Mouse (Mus musculus) embryonic fibroblast, embryonic 13.5 days (primary cell): ENCODE measurements around the gene Ifitm10. TPM values are rescaled to one million over a fixed set of nuclear protein-coding genes. Genes with fewer than 3 reads are reported as not detected.
"Not testable (repeated sequence)": the region's sequence is repeated elsewhere in the genome, so short reads cannot be mapped to it uniquely, and the experiment has no call there.

ENCODE experiments used
- H3K27ac ChIP-seq: 2 replicates; pipeline ENCODE4 v1.5.1; 2012; ENCODE audit warnings: low read length, control low read depth, inconsistent platforms; ENCODE audit not compliant: insufficient read depth
- H3K4me1 ChIP-seq: 2 replicates; pipeline ENCODE4 v1.6.1; 2011; ENCODE audit warnings: low read length; ENCODE audit not compliant: control insufficient read depth, insufficient read depth
- H3K4me3 ChIP-seq: 2 replicates; pipeline ENCODE4 v1.5.1; 2011; ENCODE audit warnings: mild to moderate bottlenecking, control low read depth, low read length; ENCODE audit not compliant: insufficient read depth
- CTCF ChIP-seq: IDR thresholded peaks from 2 replicates; pipeline ENCODE4 v1.5.1; 2011; ENCODE audit warnings: mild to moderate bottlenecking, control low read depth, low read length, moderate library complexity, borderline replicate concordance; ENCODE audit not compliant: insufficient read depth
- POLR2A ChIP-seq: IDR thresholded peaks from 2 replicates; pipeline ENCODE4 v1.6.1; 2011; ENCODE audit warnings: low read depth, mild to moderate bottlenecking, control low read depth, low read length, moderate library complexity
- polyA plus RNA-seq: library from polyadenylated mRNA; stranded (reverse); fragments of >200 nt; gene quantifications from 2 replicates; pipeline ENCODE4 v1.2.4, GENCODE M21; 2011; ENCODE audit warnings: low read depth; ENCODE audit not compliant: missing spikeins, insufficient read length

Gene Ifitm10
- polyA plus RNA-seq, 1 experiment, result 6.5 TPM

GRCm38 (mm10) chr7:142295418-142295817 is 78.1 kb downstream of the Ifitm10 start:
- H3K4me1 ChIP-seq, result no peaks in the 10 kb centered on the region
- no peak for TF ChIP-seq POLR2A
- TF ChIP-seq CTCF, result no peak
- no peak overlapping the region for H3K27ac ChIP-seq
- no peak overlapping the region for H3K4me3 ChIP-seq

GRCm38 (mm10) chr7:142293851-142294250 is 79.7 kb downstream of the Ifitm10 start:
- 0 out of 2 replicates have a peak, but pooled peaks have one; percentile 19 for TF ChIP-seq CTCF

GRCm38 (mm10) chr7:142285910-142286612 is 87.5 kb downstream of the Ifitm10 start:
- not testable (repeated sequence) for H3K27ac ChIP-seq, H3K4me1 ChIP-seq, H3K4me3 ChIP-seq

More at GRCm38 (mm10) chr7:142293851-142294250, 79.7 kb downstream of the Ifitm10 start:
- not testable (repeated sequence) for H3K27ac ChIP-seq, H3K4me1 ChIP-seq, H3K4me3 ChIP-seq

- H3K4me1 ChIP-seq, result no peaks in the 10 kb centered on the region
- H3K27ac ChIP-seq, result no peak overlapping the region
- no peak overlapping the region for H3K4me3 ChIP-seq
- no peak for TF ChIP-seq POLR2A
- peak; percentile 30; the same call in 1 of the 2 replicates for TF ChIP-seq CTCF
Measured at GRCm38 (mm10) chr7:142285130-142285835, 88.3 kb downstream of the Ifitm10 start.

- peak overlapping the region; percentile 52 for H3K4me3 ChIP-seq
- H3K4me1 ChIP-seq, result no peaks in the 10 kb centered on the region
- TF ChIP-seq POLR2A (peak; percentile 40; the same call in 1 of the 2 replicates), CTCF (no peak)
- H3K27ac ChIP-seq, result peak overlapping the region; percentile 53
Measured at GRCm38 (mm10) chr7:142284615-142285080, 88.9 kb downstream of the Ifitm10 start.

GRCm38 (mm10) chr7:142284023-142284591 is 89.4 kb downstream of the Ifitm10 start:
- peak overlapping the region; percentile 52 for H3K4me3 ChIP-seq
- peak overlapping the region; percentile 53 for H3K27ac ChIP-seq
- H3K4me1 ChIP-seq, result no peaks in the 10 kb centered on the region
- TF ChIP-seq POLR2A (no peak; the same call in 1 of the 2 replicates), CTCF (no peak)

- not testable (repeated sequence) for H3K4me3 ChIP-seq, H3K27ac ChIP-seq, H3K4me1 ChIP-seq
Measured at GRCm38 (mm10) chr7:142282847-142283246, 90.7 kb downstream of the Ifitm10 start.

GRCm38 (mm10) chr7:142279291-142279690 is 94.3 kb downstream of the Ifitm10 start:
- H3K4me3 ChIP-seq, H3K27ac ChIP-seq, H3K4me1 ChIP-seq: not testable (repeated sequence)

GRCm38 (mm10) chr7:142278183-142278582 is 95.4 kb downstream of the Ifitm10 start:
- not testable (repeated sequence) for H3K27ac ChIP-seq, H3K4me3 ChIP-seq, H3K4me1 ChIP-seq
- TF ChIP-seq CTCF, result peak; percentile 53; the same call in 1 of the 2 replicates

Other genes with a start within 250 kb of the Ifitm10 start
- not detected in 2 replicates for gene Gm39115, start 237.7 kb downstream of the Ifitm10 start, polyA plus RNA-seq
- not detected in 2 replicates for gene Gm45337, start 229.1 kb downstream of the Ifitm10 start, polyA plus RNA-seq
- gene Gm29735, start 216.6 kb downstream of the Ifitm10 start, polyA plus RNA-seq, result not detected in 2 replicates
- gene Gm4553, start 208.0 kb downstream of the Ifitm10 start, polyA plus RNA-seq, result not detected in 2 replicates
- not detected in 2 replicates for gene Krtap5-2, start 197.7 kb downstream of the Ifitm10 start, polyA plus RNA-seq
- gene Gm10153, start 183.4 kb downstream of the Ifitm10 start, polyA plus RNA-seq, result not detected in 2 replicates
- not detected in 2 replicates for gene Krtap5-3, start 172.4 kb downstream of the Ifitm10 start, polyA plus RNA-seq
- gene Gm7579, start 161.9 kb downstream of the Ifitm10 start, polyA plus RNA-seq, result not detected in 2 replicates
- not detected in 2 replicates for gene Krtap5-5, start 143.8 kb downstream of the Ifitm10 start, polyA plus RNA-seq
- not detected in 2 replicates for gene Gm40460, start 132.7 kb downstream of the Ifitm10 start, polyA plus RNA-seq
- not detected in 2 replicates for gene Gm2431, start 115.4 kb downstream of the Ifitm10 start, polyA plus RNA-seq
- gene Gm4559, start 99.4 kb downstream of the Ifitm10 start, polyA plus RNA-seq, result not detected in 2 replicates
- not detected in 2 replicates for gene Krtap5-1, start 76.6 kb downstream of the Ifitm10 start, polyA plus RNA-seq
- not detected in 2 replicates for gene Krtap5-4, start 70.2 kb downstream of the Ifitm10 start, polyA plus RNA-seq
- gene Gm49369, start 8.9 kb upstream of the Ifitm10 start, polyA plus RNA-seq, result not detected in 2 replicates
- 617 and 890 TPM in 2 replicates for gene Ctsd, start 14.3 kb upstream of the Ifitm10 start, polyA plus RNA-seq
- gene Syt8, start 61.1 kb upstream of the Ifitm10 start, polyA plus RNA-seq, result 1.3 and 2.4 TPM in 2 replicates
- 1.1 TPM in 1 of 2 replicates, not detected in the other for gene Tnni2, start 68.1 kb upstream of the Ifitm10 start, polyA plus RNA-seq
- gene Lsp1, start 87.1 kb upstream of the Ifitm10 start, polyA plus RNA-seq, result 114 and 159 TPM in 2 replicates
- 1.4 TPM in 2 replicates for gene Tnnt3, start 125.1 kb upstream of the Ifitm10 start, polyA plus RNA-seq
- gene Mrpl23, start 158.9 kb upstream of the Ifitm10 start, polyA plus RNA-seq, result 8.2 and 10.6 TPM in 2 replicates